Mouse (Mus musculus): ENCODE results near the gene Arl2bp.

Arl2bp gene

GRCm38 (mm10) chr8:94695341-94695993, 29.1 kb downstream of the Arl2bp start:
- in situ Hi-C loops (cut with MboI, MseI) = no loop called here

GRCm38 (mm10) chr8:94695994-94696384, 29.6 kb downstream of the Arl2bp start, which contains the start of gene Pllp:
TSS of gene Pllp (minus strand) at chr8:94696278.
- in situ Hi-C loops (cut with MboI, MseI) = no loop called here

- in situ Hi-C loops (cut with MboI, MseI) = no loop called here
Measured at GRCm38 (mm10) chr8:94696566-94696965, 30.2 kb downstream of the Arl2bp start.

- in situ Hi-C loops (cut with MboI, MseI) = no loop called here
Measured at GRCm38 (mm10) chr8:94697956-94698355, 31.6 kb downstream of the Arl2bp start.

- in situ Hi-C loops (cut with MboI, MseI) = no loop called here
Measured at GRCm38 (mm10) chr8:94699366-94699765, 33.0 kb downstream of the Arl2bp start.

DNA sequence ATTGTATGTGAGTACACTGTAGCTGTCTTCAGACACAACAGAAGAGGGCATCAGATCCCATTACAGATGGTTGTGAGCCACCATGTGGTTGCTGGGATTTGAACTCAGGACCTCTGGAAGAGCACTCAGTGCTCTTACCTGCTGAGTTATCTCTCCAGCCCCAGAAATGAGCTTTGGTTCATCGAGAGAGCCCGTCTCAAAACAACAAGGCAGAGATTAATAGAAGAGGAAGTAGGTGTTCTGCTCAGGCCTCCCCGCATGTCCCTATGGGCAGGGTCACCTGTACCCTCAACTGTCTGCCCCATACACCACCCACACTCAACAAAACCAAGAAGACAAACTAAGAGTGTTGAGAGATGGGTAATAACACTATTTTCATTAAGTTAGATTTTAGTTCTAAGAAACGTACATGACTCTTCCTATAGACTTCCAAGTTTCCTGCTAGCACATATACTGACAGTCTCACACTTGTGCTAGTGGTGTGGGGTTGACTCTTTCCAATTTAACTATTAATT, 34.1 kb downstream of the Arl2bp start:
- in situ Hi-C loops (cut with MboI, MseI) = no loop called here

DNA sequence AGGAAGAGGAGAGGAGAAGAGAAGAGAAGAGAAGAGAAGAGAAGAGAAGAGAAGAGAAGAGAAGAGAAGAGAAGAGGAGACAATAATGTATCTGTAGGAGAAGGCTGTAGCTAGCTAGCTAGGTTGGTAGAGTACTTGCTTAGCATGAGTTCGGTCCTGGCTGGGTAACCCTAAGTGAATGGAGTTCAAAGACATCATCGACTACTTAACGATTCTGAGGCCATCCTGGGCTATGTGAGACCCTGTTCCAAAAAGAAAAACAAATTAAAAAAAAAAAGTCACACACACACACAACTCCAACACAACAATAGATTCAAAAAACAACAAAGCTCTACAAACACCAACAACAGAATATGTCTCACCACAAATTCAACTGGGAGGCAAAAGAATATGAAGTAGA, 35.8 kb downstream of the Arl2bp start:
- in situ Hi-C loops (cut with MboI, MseI) = no loop called here

DNA sequence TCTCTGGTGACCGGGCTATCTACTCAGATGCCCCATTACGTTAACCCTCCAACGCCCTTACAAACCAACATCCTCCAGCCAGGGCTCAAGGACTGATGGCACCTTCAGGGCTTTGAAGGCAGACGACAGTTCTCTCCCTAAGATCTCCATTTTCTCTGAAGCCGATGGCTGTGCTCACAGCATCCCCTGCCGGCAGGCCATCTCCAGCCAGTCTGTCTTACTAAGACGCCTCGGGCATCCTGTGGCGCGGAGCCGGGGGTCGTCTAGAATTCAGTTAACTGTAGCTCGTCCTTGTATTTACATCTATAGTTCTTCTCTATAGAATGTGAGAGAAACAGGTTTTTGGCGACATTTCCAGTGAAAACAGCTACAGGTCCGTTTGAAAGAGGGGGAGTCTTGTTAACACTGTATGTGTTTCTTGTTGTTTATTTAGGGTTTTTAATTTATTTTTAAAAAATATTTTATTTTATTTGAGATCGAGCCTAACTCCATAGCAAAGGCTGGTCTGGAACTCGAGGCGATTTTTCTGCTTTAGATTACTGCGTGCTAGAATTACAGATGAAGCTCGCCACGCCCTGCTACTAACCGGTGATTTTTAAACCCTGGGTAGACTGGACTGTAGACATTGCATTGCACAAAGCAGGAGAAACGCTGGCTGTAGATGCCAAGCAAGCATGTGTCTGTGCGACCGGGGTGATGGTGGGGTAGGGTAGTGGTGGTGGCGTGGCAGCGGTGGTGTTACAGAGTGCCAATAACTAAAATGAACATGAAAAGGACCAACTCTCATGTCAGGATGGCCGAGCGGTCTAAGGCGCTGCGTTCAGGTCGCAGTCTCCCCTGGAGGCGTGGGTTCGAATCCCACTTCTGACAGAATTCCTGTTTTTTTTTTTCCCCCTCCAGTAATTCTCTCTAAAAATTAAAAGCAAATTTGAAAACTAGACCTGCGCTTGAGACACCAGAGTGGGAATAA, 36.7 kb downstream of the Arl2bp start:
- in situ Hi-C loops (cut with MboI, MseI) = no loop called here

- in situ Hi-C loops (cut with MboI, MseI) = no loop called here
Measured at GRCm38 (mm10) chr8:94703972-94704668, 37.7 kb downstream of the Arl2bp start.

GRCm38 (mm10) chr8:94704669-94704984, 38.2 kb downstream of the Arl2bp start:
- in situ Hi-C loops (cut with MboI, MseI) = no loop called here

- in situ Hi-C loops (cut with MboI, MseI) = loop anchor here (5.0 kb wide), 1 partner anchor 102 kb away; no protein-coding TSS in a partner anchor
Measured at GRCm38 (mm10) chr8:94705581-94706245, 39.3 kb downstream of the Arl2bp start.

GRCm38 (mm10) chr8:94706732-94707395, 40.5 kb downstream of the Arl2bp start:
- in situ Hi-C loops (cut with MboI, MseI) = loop anchor here (5.0 kb wide), 1 partner anchor 100 kb away; no protein-coding TSS in a partner anchor

- in situ Hi-C loops (cut with MboI, MseI) = no loop called here
Measured at GRCm38 (mm10) chr8:94710336-94710735, 43.9 kb downstream of the Arl2bp start.

DNA sequence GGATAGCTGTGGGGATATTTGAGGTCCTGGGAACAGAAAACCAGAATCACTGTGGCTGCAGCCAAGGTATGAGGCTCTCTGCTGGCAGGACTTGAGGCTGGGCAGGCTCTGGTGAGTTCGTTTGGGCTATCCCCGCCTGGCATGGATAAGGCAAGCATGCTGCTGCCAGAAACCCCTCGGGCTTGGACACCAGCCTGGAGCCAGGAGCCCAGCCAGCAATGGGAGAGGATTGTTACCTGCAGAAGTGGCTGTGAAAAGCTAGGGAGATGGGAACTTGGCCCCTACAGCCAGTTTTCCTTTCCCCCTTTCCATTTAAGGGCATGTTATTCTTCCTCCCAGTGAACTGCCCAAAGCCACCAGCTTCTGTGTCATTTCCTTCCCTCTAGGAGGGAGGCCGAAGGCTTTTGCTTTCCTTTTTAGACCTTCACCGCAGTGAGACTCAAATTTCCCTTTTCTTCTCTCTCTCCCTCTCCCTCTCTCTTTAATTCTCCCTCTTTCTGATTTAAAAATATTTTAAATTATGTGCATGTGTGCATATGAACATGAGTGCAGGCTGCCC, 44.8 kb downstream of the Arl2bp start:
- in situ Hi-C loops (cut with MboI, MseI) = no loop called here

- in situ Hi-C loops (cut with MboI, MseI) = no loop called here
Measured at GRCm38 (mm10) chr8:94714556-94714955, 48.2 kb downstream of the Arl2bp start.

- in situ Hi-C loops (cut with MboI, MseI) = no loop called here
Measured at GRCm38 (mm10) chr8:94715871-94716270, 49.5 kb downstream of the Arl2bp start.

GRCm38 (mm10) chr8:94716841-94717240, 50.4 kb downstream of the Arl2bp start:
- in situ Hi-C loops (cut with MboI, MseI) = no loop called here

Data from T-helper 1 cell (primary cell).